In the genomic region with DNA sequence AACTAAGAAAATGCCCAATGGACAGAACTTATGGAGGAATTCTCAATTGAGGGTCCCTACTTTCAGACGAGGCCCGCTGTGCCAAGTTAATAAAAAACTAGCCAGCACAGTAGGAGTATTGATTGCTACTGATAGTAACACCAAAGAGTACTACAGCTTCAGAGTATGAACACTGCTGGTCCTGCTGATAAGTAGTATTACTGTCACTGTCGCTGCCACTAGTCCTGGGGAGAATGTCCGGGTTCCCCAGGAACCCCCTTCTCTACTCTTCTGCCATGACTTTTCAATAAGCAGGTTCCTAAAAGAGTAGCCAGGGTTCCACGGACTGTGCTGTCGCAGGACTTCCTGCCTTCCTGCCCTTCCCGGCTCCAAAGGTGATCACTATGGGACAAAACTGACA, we compare ENCODE assay signal across 14 mouse cellular contexts.
"Had no signal": no experiment of that assay in that cellular context is flagged by ENCODE, and none has a peak within 500 bp of the region (broad histone marks: within the 10 kb centered on the region; RNA-seq: fewer than 3 reads in every experiment).

No protein-coding gene starts in this region.

- H3K4me2 ChIP-seq: limb, embryonic 12.5 days; lung, embryonic 14.5 days; neural tube, embryonic 13.5 days; stomach, embryonic 15.5 days had no signal

- ATAC-seq: intestine, embryonic 16.5 days; midbrain, embryonic 16.5 days had no signal

- H3K27me3 ChIP-seq: neural tube, embryonic 13.5 days; stomach, embryonic 15.5 days had no signal

- H3K36me3 ChIP-seq: limb, embryonic 12.5 days; midbrain, embryonic 10.5 days; neural tube, embryonic 13.5 days; stomach, embryonic 15.5 days had no signal

- H3K4me1 ChIP-seq: neural tube, embryonic 13.5 days; stomach, embryonic 15.5 days had no signal

- DNase-seq: kidney, adult 9 months; kidney, postnatal 36 days; layer of hippocampus, adult 9-11 months; lung, embryonic 14.5 days; lung, postnatal 10 days; right cerebral cortex, postnatal 14 days; thymus, adult 2 months; thymus, postnatal 25 days had no signal

- H3K27ac ChIP-seq: limb, embryonic 12.5 days; midbrain, embryonic 10.5 days; neural tube, embryonic 13.5 days; stomach, embryonic 15.5 days had no signal

- H3K9ac ChIP-seq: limb, embryonic 12.5 days; lung, embryonic 14.5 days; neural tube, embryonic 13.5 days; stomach, embryonic 15.5 days had no signal

- H3K4me3 ChIP-seq: limb, embryonic 12.5 days; midbrain, embryonic 10.5 days; neural tube, embryonic 13.5 days; stomach, embryonic 15.5 days had no signal

- H3K9me3 ChIP-seq: limb, embryonic 12.5 days; midbrain, embryonic 10.5 days; neural tube, embryonic 13.5 days; stomach, embryonic 15.5 days had no signal
